Mouse (Mus musculus) lung, adult 2 months (tissue): ENCODE measurements around the gene 2810006K23Rik.

Source experiments
- CTCF ChIP-seq: fragments of 200-500 bp; IDR thresholded peaks from 2 replicates; pipeline ENCODE4 v1.5.1; 2011; ENCODE audit warnings: mild to moderate bottlenecking, low read length, control low read depth; ENCODE audit not compliant: insufficient read depth
- POLR2A ChIP-seq: fragments of 200-500 bp; IDR thresholded peaks from 2 replicates; pipeline ENCODE4 v1.6.1; 2011; ENCODE audit warnings: low read depth, mild to moderate bottlenecking, control low read depth, low read length, borderline replicate concordance; ENCODE audit errors: extremely low read depth

DNA sequence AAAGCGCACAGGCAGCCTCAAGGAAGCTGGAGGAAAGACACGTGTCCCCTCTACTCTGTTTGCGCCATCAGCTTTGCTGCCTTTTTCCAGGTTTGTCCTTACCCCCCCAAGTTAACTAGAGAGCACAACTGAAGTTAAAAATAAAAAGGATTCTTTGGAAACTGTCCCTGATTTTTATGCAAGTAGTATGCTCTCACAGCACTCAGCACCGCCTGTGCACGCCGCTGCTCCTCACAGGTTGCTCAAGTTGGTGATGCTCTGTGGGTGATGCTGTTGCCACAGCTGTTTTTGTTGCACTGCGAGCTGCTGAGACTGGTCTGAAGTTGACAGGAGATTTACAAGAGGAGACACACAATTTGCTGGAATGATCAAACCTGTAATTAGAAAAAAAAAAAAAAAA, 46.4 kb downstream of the 2810006K23Rik start:
- TF ChIP-seq CTCF (no peak), POLR2A (no peak)
